Mouse (Mus musculus) gastrocnemius, adult 2 months (tissue): ENCODE results near the gene Btg1. TPM values are rescaled to one million over a fixed set of nuclear protein-coding genes. Genes with fewer than 3 reads are reported as not detected.

ENCODE experiments used
- DNase-seq: peaks from one replicate; pipeline ENCODE4 v3.0.0; 2022
- H3K27ac ChIP-seq: fragments of 200-600 bp; 2 replicates; pipeline ENCODE4 v1.8.1; 2022; ENCODE audit warnings: mild to moderate bottlenecking
- H3K4me3 ChIP-seq: fragments of 200-600 bp; 2 replicates; pipeline ENCODE4 v1.8.1; 2022; ENCODE audit warnings: mild to moderate bottlenecking, moderate library complexity
- CTCF ChIP-seq: fragments of 200-600 bp; IDR thresholded peaks from 2 replicates; pipeline ENCODE4 v1.8.1; 2022; ENCODE audit warnings: antibody characterized with exemption, mild to moderate bottlenecking, moderate library complexity
- intact Hi-C: fragments of 180-260 bp; cut with DNase I; formaldehyde crosslinking; loops from one replicate; pipeline ENCODE4 v1.15.1; 2025
- total RNA-seq, 2 experiments: library from RNA; stranded (reverse); gene quantifications; 2 replicates each; pipeline ENCODE4 v1.2.3; 2021

Gene Btg1
- total RNA-seq, 2 experiments from 2014 or later = 12.8 to 15.0 TPM

DNA sequence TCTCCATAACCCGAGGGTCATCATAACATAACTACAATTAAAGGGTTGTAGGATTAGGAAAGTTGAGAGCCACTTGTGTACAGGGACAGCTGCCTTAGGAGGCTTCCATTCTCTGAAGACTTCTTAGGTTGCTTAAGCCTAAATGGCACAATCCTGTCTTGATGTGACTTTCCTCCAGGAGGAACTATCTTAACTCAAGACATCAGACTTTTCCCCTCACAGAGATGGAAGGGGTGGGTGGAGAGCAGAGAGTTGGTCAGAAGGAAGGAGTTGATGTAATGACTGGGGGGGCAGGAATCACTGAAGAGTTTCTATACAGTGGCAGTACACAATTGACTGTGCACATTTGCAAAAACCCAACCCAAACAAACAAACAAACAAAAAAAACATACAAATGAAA is 28.4 kb downstream of the Btg1 start:
- TF ChIP-seq CTCF = no peak
- no peak overlapping the region for H3K4me3 ChIP-seq
- no peak overlapping the region for H3K27ac ChIP-seq
- DNase-seq = no peak
- intact Hi-C loops = no loop called here

- H3K4me3 ChIP-seq = peak overlapping the region; percentile 35; the same call in 1 of the 2 replicates
- 0 out of 2 replicates have a peak overlapping the region, but pooled peaks have one; percentile 6 for H3K27ac ChIP-seq
- no peak for TF ChIP-seq CTCF
- DNase-seq = no peak
- intact Hi-C loops = no loop called here
These were observed 29.4 kb downstream of the Btg1 start for GRCm38 (mm10) chr10:96646024-96646866.

DNA sequence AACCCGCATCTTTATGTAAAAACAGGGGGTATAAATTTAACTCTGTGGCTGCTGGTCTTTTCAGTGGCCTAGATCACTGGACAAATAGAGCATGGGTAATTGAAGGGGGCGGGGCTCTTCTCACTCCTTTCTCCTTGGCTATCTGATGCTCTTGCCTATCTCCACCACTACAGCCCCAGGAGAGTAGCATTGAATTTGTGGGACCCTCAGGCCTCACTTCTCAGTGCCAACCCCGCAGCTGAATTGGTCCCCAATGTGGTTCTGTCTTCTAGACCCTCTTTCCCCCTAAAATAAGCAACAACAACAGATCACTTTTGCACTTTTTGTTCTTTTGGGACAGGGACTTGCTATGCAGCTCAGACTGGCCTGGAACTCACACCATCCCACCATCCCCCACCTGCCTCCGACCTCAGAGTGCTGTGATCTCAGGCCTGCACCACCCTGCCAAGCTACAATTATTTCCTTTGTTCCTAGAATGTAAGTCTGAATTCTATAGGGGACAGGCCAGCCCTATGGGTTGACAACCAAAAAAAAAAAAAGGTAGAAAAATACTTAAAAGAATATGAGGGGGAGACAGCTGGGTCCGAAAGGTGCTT is 30.2 kb downstream of the Btg1 start:
- 0 out of 2 replicates have a peak overlapping the region, but pooled peaks have one; percentile 6 for H3K27ac ChIP-seq
- TF ChIP-seq CTCF = no peak
- peak overlapping the region; percentile 35; the same call in 1 of the 2 replicates for H3K4me3 ChIP-seq
- no peak for DNase-seq
- intact Hi-C loops = no loop called here

DNA sequence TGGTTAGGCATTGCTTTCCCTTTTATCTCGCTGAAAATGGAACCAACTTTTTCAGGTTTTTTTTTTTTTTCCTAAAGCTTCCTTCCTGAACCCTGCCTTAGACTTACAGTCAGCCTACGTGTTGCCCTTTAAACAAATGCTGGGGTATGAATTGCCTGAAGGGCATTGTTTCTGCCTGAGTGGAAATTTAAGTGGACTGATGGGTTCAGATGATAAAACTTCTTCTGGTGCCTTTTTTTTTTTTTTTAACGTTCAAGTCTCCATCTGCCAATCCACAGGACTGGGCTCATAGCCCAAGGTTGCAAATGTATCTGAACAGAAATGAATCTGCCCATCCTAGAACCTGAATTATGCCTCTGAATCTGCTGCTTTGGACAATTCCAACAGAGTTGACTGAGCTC is 31.4 kb downstream of the Btg1 start:
- TF ChIP-seq CTCF = no peak
- H3K4me3 ChIP-seq = no peak overlapping the region
- intact Hi-C loops = no loop called here
- H3K27ac ChIP-seq = no peak overlapping the region
- no peak for DNase-seq

DNA sequence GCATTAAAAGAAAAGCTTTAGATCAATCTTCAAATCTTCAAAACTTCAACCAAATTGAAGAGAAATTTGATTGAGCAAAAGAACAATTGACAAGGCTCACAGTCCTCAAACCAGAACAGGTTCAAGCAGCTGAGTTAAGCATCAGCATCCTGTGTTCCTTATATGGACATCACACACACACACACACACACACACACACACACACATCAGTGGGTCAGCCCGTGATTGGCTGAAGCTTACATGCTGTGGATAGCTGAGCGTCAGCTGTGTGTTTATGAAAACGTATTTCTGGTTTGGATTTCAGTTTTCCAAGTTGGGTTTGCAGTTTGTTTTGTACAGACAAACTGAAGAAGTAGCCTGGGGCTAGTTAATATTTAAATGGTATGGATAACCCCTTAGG is 32.7 kb downstream of the Btg1 start:
- no peak for DNase-seq
- intact Hi-C loops = no loop called here
- H3K4me3 ChIP-seq = no peak overlapping the region
- H3K27ac ChIP-seq = no peak overlapping the region
- TF ChIP-seq CTCF = no peak

DNA sequence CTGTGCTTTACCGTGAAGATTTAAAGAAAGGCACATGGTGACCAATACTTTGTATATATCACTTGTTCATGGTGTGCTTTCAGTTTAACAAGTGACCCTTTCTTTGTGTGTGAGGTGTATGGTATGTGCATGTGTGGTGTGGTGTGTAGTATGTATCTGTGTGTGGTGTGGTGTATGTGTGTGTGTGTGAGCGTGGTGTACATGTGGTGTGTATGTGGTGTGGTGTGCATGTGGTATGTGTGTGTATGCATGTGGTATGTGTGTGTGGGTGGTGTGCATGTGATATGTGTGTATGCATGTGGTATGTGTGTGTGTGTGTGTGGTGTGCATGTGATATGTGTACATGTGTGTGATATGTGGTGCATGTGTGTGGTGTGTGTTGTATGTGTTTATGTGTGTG is 35.6 kb downstream of the Btg1 start:
- DNase-seq = no peak
- TF ChIP-seq CTCF = no peak
- H3K27ac ChIP-seq = no peak overlapping the region
- H3K4me3 ChIP-seq = no peak overlapping the region
- intact Hi-C loops = no loop called here

DNA sequence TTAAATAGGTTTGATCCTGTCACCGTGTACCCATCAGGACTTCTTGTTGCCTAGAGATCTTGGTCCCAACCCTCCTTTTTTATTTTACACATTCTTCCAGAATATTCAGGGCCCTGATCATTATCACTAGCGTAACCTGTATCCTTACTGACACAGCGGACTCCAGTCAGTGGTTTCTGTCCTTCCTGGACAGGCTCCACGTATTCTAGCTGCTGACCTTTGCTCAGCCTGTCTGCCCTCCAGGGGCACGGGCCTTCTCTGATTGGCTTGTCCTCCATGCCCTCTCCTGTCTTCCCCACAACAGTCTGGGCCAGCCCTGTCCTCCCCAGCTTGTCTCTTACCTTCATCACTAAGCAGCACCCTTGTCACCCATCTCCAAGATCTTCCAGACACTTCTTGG is 36.2 kb downstream of the Btg1 start:
- H3K27ac ChIP-seq = no peak overlapping the region
- no peak overlapping the region for H3K4me3 ChIP-seq
- no peak for DNase-seq
- TF ChIP-seq CTCF = no peak
- intact Hi-C loops = no loop called here

- H3K27ac ChIP-seq = no peak overlapping the region
- no peak overlapping the region for H3K4me3 ChIP-seq
- no peak for DNase-seq
- intact Hi-C loops = no loop called here
- TF ChIP-seq CTCF = no peak
These were observed 37.3 kb downstream of the Btg1 start for GRCm38 (mm10) chr10:96654079-96654478.

GRCm38 (mm10) chr10:96654576-96654975 is 37.8 kb downstream of the Btg1 start:
- DNase-seq = no peak
- intact Hi-C loops = no loop called here
- Histone ChIP-seq H3K27ac (no peak overlapping the region), H3K4me3 (no peak overlapping the region)
- TF ChIP-seq CTCF = no peak

DNA sequence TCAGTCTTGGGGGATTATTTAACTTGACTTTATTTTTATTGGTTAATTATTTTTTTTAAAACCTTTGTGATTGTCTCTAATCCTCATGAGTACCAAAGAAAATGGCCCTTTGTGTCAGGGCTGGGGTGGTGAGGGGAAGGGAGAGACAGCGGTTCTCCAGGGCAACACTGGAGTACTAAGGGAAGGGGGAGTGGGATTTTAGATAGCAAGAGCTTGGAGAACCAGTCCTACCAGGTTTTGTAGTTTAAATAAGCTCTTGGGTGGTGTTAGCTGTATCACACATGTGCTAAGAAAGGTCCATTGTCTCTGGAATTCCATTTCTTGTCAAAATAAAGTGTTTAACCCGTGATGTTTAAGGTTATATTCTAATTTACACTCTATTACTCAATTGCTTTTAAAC is 38.3 kb downstream of the Btg1 start:
- no peak for TF ChIP-seq CTCF
- Histone ChIP-seq H3K27ac (no peak overlapping the region), H3K4me3 (no peak overlapping the region)
- intact Hi-C loops = no loop called here
- no peak for DNase-seq

DNA sequence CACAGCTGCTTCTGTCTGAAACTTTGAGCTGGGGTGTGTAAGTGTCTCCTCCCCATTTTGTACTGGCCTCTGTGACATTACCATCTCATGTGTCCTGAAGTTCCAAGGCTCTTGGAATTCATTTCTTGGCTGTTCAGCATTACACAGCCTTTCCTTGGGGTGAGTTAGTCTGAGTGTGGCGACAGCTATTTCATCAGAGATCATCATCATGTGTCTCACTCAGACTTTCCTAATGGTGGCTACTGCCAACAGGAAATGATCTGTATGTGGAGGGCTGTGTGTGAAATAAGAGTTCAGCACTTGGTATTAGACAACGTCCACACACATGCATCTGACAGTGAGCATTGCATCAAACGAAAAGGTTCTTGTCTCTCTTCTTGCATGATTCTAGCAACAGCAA is 39.4 kb downstream of the Btg1 start:
- intact Hi-C loops = no loop called here
- Histone ChIP-seq H3K27ac (no peak overlapping the region), H3K4me3 (no peak overlapping the region)
- TF ChIP-seq CTCF = no peak
- DNase-seq = no peak

DNA sequence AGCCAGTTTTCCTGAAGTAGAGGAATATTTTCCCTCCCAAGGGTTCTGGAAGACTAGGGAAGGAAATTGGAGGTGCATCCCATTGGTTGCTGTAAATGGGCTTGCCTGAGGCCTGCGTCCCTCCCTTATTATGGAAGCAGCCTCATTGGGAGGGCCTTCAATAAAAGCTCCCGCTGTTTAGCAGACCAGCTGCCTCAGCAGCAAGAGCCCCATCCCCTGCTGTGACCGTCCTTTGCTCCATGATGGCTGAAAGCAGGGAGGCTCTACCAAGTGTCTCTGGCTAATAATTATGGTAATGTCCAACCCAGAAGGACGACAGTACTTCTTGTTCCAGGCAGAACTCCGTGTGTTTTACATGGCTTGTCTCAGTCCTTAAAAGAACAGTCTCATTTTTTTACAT is 42.1 kb downstream of the Btg1 start:
- Histone ChIP-seq H3K27ac (no peak overlapping the region), H3K4me3 (no peak overlapping the region)
- intact Hi-C loops = no loop called here
- no peak for DNase-seq
- TF ChIP-seq CTCF = no peak

DNA sequence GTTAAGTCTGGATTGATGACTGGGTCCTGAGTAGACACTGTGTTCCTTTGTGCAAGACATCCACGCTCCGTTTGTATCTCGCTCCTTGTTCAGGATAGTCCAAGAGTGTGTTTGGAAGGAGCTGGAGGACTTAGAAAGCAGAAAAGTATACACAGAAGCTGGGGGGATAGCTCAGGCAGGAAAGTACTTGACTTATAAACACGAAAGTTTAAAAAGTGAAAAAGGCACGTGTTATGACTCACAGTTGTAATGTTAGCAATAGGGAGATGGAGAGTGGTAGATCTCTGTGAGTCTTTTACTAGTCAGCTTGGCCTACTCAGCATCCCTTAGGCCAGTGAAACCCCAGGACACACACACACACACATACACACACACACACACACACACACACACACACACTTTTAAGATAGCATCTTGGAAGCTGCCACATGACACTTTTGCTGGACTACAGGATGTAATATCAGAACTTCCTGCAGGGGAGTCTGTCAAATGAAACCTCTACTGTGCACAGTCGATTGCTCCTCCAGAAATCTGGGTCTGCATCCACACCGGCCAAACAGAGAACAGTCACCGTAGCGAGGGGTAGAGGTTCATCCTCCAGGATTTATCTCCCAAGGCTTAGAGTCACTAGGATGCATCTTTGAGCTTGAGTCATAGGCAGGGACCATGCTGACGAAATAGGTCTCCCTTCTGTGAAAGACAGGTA is 43.6 kb downstream of the Btg1 start:
- Histone ChIP-seq H3K4me3 (no peak overlapping the region), H3K27ac (no peak overlapping the region)
- intact Hi-C loops = no loop called here
- no peak for TF ChIP-seq CTCF
- no peak for DNase-seq
